Mouse (Mus musculus) heart, embryonic 15.5 days (tissue): ENCODE data around the gene Dagla. TPM values are rescaled to one million over a fixed set of nuclear protein-coding genes. Genes with fewer than 3 reads are reported as not detected.

Experiments used
- ATAC-seq: fragments of 200-750 bp; cut with Nextera tagmentation; replicated peaks from 2 replicates; pipeline ENCODE4 v1.8.0; 2017; ENCODE audit warnings: low read depth, moderate TSS enrichment; ENCODE audit not compliant: insufficient number of reproducible peaks, insufficient read depth, low FRiP score
- H3K27ac ChIP-seq: fragments of 300-500 bp; sonication (generic); 2 replicates; pipeline ENCODE4 v1.5.1; 2015; ENCODE audit warnings: mild to moderate bottlenecking, inconsistent platforms
- H3K27me3 ChIP-seq: fragments of 300-500 bp; sonication (generic); 2 replicates; pipeline ENCODE4 v1.6.1; 2015; ENCODE audit warnings: inconsistent platforms
- H3K36me3 ChIP-seq: fragments of 300-500 bp; sonication (generic); 2 replicates; pipeline ENCODE4 v1.6.1; 2015; ENCODE audit warnings: mild to moderate bottlenecking, inconsistent platforms
- H3K4me1 ChIP-seq: fragments of 300-500 bp; sonication (generic); replicated peaks from 2 replicates; pipeline ENCODE4 v1.6.1; 2015; ENCODE audit warnings: inconsistent platforms
- H3K4me2 ChIP-seq: fragments of 300-500 bp; sonication (generic); 2 replicates; pipeline ENCODE4 v1.6.1; 2015; ENCODE audit warnings: inconsistent platforms, mild to moderate bottlenecking, moderate library complexity
- H3K4me3 ChIP-seq: fragments of 300-500 bp; sonication (generic); 2 replicates; pipeline ENCODE4 v1.5.1; 2015; ENCODE audit warnings: mild to moderate bottlenecking, inconsistent platforms
- H3K9ac ChIP-seq: fragments of 300-500 bp; sonication (generic); 2 replicates; pipeline ENCODE4 v1.6.1; 2015; ENCODE audit warnings: mild to moderate bottlenecking, inconsistent platforms
- H3K9me3 ChIP-seq: fragments of 300-500 bp; sonication (generic); replicated peaks from 2 replicates; pipeline ENCODE4 v1.6.1; 2016; ENCODE audit warnings: inconsistent platforms
- WGBS: fragments of 180-500 bp; shearing (Covaris S2); methylation state at CpG from one replicate; pipeline ENCODE4 v1.1.7; 2015; ENCODE audit warnings: mixed read lengths; 5-methylcytosine and 5-hydroxymethylcytosine counted together
- polyA plus RNA-seq: library from polyadenylated mRNA; unstranded; fragments of >200 nt; fragmentation: Nextera tagmentation; extraction: Ambion mirVana; gene quantifications from 2 replicates; pipeline ENCODE4 v1.2.1, GENCODE M21; 2015

Dagla gene
- polyA plus RNA-seq, 1 experiment from 2014 or later = 0.88 TPM

GRCm38 (mm10) chr19:10294631-10295562, 9.8 kb downstream of the Dagla start:
- Histone ChIP-seq H3K4me2 (0 out of 2 replicates have a peak overlapping the region, but pooled peaks have one; percentile 9), H3K4me1 (peaks cover 58% of the 10 kb centered on the region)

DNA sequence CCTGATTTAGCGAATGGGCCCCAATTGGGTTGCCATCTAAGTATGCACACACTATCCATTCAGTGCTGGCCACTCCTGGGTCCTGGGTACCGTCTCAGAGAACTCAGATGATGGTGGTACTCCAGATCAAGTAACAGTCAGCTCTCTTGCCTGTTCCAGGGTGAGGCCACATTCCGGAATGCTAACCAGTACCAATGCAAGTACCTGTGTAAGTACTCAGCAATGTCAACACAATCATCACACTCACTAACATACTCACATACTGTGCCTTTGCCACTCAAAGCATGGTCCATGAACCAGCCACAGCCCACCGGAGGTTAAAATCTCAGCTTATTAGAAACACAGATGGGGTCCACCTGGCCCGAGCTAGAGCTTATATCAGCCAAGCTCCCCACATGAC, 10.7 kb downstream of the Dagla start:
- H3K9ac ChIP-seq = no peak overlapping the region
- H3K27me3 ChIP-seq = peaks cover 7% of the 10 kb centered on the region; the same call in 1 of the 2 replicates
- H3K4me2 ChIP-seq = no peak overlapping the region
- H3K36me3 ChIP-seq = no peaks in the 10 kb centered on the region
- peak overlapping the region; percentile 56 for H3K27ac ChIP-seq
- H3K9me3 ChIP-seq = no peaks in the 10 kb centered on the region
- WGBS = 65% methylated on average over 5 of the region's 5 CpGs
- H3K4me1 ChIP-seq = peaks cover 62% of the 10 kb centered on the region
- H3K4me3 ChIP-seq = no peak overlapping the region
- no peak for ATAC-seq

More at GRCm38 (mm10) chr19:10294631-10295562, 9.8 kb downstream of the Dagla start:
- 50% methylated on average over 20 of the region's 20 CpGs for WGBS
- no peaks in the 10 kb centered on the region for H3K9me3 ChIP-seq
- ATAC-seq = no peak
- H3K36me3 ChIP-seq = no peaks in the 10 kb centered on the region
- H3K27ac ChIP-seq = peak overlapping the region; percentile 56
- H3K27me3 ChIP-seq = peaks cover 8% of the 10 kb centered on the region; the same call in 1 of the 2 replicates
- H3K9ac ChIP-seq = no peak overlapping the region
- H3K4me3 ChIP-seq = no peak overlapping the region

- ATAC-seq = no peak
- H3K4me1 ChIP-seq = peaks cover 59% of the 10 kb centered on the region
- peaks cover 4% of the 10 kb centered on the region; the same call in 1 of the 2 replicates for H3K27me3 ChIP-seq
- WGBS = 65% methylated on average over 9 of the region's 9 CpGs
- H3K9ac ChIP-seq = no peak overlapping the region
- H3K9me3 ChIP-seq = no peaks in the 10 kb centered on the region
- no peaks in the 10 kb centered on the region for H3K36me3 ChIP-seq
- no peak overlapping the region for H3K27ac ChIP-seq
- no peak overlapping the region for H3K4me3 ChIP-seq
- no peak overlapping the region for H3K4me2 ChIP-seq
Measured at GRCm38 (mm10) chr19:10291896-10292490, 12.7 kb downstream of the Dagla start.

- WGBS = 52% methylated on average over 16 of the region's 16 CpGs
- no peak overlapping the region for H3K9ac ChIP-seq
- no peak; the same call in 1 of the 2 replicates for ATAC-seq
- H3K36me3 ChIP-seq = no peaks in the 10 kb centered on the region
- H3K27me3 ChIP-seq = peaks cover 4% of the 10 kb centered on the region; the same call in 1 of the 2 replicates
- peaks cover 52% of the 10 kb centered on the region for H3K4me1 ChIP-seq
- peak overlapping the region; percentile 5 for H3K27ac ChIP-seq
- no peak overlapping the region for H3K4me2 ChIP-seq
- no peak overlapping the region for H3K4me3 ChIP-seq
- H3K9me3 ChIP-seq = no peaks in the 10 kb centered on the region
Measured at GRCm38 (mm10) chr19:10290153-10290945, 14.3 kb downstream of the Dagla start.

DNA sequence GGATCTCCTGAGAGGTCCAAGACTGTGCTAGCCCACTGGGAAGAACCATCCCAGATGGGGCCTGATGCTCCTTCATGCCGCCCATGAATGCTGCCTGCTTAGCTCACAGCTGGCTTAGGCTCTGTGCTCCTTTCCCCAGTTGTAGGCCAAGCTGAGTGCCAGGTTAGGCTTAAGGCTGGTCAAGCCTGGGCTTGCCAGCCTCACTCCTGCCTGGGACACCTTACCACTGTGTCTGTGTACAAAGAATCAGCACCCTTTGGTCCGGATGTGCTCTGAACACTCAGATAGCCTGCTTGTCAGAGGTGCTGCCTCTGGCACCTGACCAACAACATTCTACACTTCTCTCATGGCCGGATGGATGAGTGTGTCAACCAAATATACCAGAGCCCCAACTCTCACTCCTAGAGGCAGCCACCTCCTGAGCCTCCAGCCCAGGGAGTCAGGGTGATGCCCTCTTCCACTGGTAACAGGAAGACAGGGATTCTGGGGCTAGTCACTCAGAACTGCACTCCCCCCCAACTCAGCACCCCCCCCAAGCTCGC, 15.0 kb downstream of the Dagla start:
- Histone ChIP-seq H3K4me3 (no peak overlapping the region), H3K9ac (no peak overlapping the region), H3K4me1 (peaks cover 46% of the 10 kb centered on the region), H3K27ac (peak overlapping the region; percentile 5; the same call in 1 of the 2 replicates), H3K27me3 (peaks cover 4% of the 10 kb centered on the region; the same call in 1 of the 2 replicates), H3K36me3 (no peaks in the 10 kb centered on the region), H3K4me2 (no peak overlapping the region), H3K9me3 (no peaks in the 10 kb centered on the region)
- 0 out of 2 replicates have a peak, but pooled peaks have one; percentile 2 for ATAC-seq
- WGBS = 53% methylated on average over 4 of the region's 4 CpGs

GRCm38 (mm10) chr19:10288125-10289040, 16.3 kb downstream of the Dagla start:
- Histone ChIP-seq H3K36me3 (no peaks in the 10 kb centered on the region), H3K9me3 (no peaks in the 10 kb centered on the region), H3K9ac (no peak overlapping the region), H3K4me3 (no peak overlapping the region), H3K4me1 (peaks cover 35% of the 10 kb centered on the region), H3K4me2 (no peak overlapping the region), H3K27ac (no peak overlapping the region), H3K27me3 (0 out of 2 replicates have a peak, but pooled peaks cover 4% of the 10 kb centered on the region)
- 81% methylated on average over 8 of the region's 8 CpGs for WGBS
- no peak for ATAC-seq

DNA sequence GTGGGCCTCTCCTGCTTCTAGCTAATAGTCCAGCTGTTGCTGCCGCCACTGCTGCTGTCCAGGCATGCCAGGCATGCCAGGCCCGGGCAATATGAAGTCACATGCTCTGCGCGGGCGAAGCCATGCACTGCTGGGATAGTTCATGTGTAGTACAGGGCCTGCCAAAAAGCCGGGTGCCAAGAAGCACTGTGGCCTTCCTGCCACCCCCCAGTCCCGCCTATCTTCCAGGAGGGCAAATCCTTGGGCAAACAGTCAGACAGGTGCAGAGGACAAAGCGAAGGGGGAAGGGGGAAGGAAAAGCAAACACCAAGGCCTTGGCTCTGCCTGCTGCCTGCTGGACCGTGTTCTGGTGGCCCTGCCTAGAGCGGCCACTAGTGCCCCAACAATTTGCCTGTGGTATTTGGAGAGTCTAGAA, 18.2 kb downstream of the Dagla start:
- H3K27ac ChIP-seq = no peak overlapping the region
- H3K4me3 ChIP-seq = no peak overlapping the region
- no peak; the same call in 1 of the 2 replicates for ATAC-seq
- peaks cover 32% of the 10 kb centered on the region for H3K4me1 ChIP-seq
- WGBS = 77% methylated on average over 10 of the region's 10 CpGs
- no peak overlapping the region for H3K9ac ChIP-seq
- 0 out of 2 replicates have a peak, but pooled peaks cover 6% of the 10 kb centered on the region for H3K27me3 ChIP-seq
- no peak overlapping the region for H3K4me2 ChIP-seq
- no peaks in the 10 kb centered on the region for H3K9me3 ChIP-seq
- H3K36me3 ChIP-seq = no peaks in the 10 kb centered on the region

DNA sequence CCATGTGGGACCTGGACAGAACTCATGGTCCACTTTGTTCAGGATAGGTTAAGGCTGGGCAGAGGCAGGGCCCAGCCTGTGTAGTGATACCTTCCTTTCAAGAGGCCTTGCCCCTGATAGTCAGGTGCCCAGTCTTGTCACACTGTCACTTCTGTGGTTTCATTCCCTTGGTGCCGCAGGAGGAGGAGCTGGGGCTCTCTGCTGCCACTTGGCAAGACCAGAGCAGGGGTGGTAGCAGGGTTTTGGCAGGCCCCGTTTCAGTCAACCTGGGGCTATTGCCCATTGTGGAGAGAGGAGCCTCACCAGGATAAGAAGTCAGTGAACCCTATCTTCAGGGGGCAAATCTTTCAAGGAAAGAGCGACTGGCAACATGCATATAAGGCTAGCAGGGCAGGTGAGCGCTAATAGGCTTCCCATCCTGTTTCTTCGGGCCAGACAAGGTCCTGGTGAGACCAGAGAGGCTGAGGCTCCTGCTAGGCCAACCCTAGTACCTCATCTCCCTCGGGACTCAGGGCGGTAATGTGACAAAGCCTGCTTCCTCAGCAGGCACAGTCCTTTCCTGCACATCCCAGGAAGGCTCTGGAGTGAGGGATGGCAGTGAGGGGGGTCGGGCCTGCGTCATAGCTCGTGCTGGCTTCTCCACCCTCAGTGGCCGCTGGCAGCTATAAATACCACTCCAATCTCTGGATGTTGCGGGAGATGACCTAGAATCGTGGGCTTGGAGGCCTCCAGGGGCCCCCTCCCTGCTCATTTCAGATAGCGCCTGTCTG, 23.7 kb downstream of the Dagla start:
- no peak overlapping the region for H3K9ac ChIP-seq
- no peaks in the 10 kb centered on the region for H3K36me3 ChIP-seq
- H3K4me2 ChIP-seq = no peak overlapping the region
- H3K27me3 ChIP-seq = 0 out of 2 replicates have a peak, but pooled peaks cover 4% of the 10 kb centered on the region
- H3K4me3 ChIP-seq = no peak overlapping the region
- 38% methylated on average over 14 of the region's 14 CpGs for WGBS
- ATAC-seq = no peak
- peaks cover 50% of the 10 kb centered on the region for H3K4me1 ChIP-seq
- H3K9me3 ChIP-seq = no peaks in the 10 kb centered on the region
- no peak overlapping the region for H3K27ac ChIP-seq

DNA sequence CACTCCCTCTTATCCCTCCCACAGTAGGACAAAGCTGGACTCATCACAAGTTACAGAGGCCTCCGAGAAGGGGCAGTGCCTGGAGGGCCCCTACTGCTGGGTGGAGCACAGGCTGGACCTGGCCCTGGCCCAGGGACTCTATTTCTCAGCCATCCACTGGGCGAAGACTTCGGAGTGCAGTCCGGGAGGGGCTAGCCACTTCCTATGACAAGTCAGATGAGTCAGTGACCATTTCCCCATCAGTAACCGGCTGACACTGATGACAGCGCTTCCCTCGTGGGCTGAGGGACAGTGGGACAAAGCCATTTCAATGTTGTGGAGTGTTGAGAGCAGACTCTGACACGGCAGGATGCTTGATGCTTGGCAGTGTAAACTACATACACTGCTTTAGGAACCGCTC, 25.0 kb downstream of the Dagla start:
- no peak overlapping the region for H3K4me2 ChIP-seq
- H3K27me3 ChIP-seq = 0 out of 2 replicates have a peak, but pooled peaks cover 7% of the 10 kb centered on the region
- no peak for ATAC-seq
- no peak overlapping the region for H3K27ac ChIP-seq
- H3K4me1 ChIP-seq = peaks cover 49% of the 10 kb centered on the region
- no peaks in the 10 kb centered on the region for H3K9me3 ChIP-seq
- H3K36me3 ChIP-seq = no peaks in the 10 kb centered on the region
- no peak overlapping the region for H3K9ac ChIP-seq
- H3K4me3 ChIP-seq = no peak overlapping the region
- WGBS = 66% methylated on average over 9 of the region's 9 CpGs
